Mouse (Mus musculus) kidney, embryonic 14.5 days (tissue): ENCODE measurements at regions not wholly inside any gene's neighbourhood (a gene's known extent, or its start where the extent isn't known, plus 50 kb on each side); places are given as distances from the start of the nearest gene placed in this dataset.

Experiments
- ATAC-seq: fragments of 200-750 bp; cut with Nextera tagmentation; 2 replicates; pipeline ENCODE4 v1.8.0; 2017; ENCODE audit warnings: moderate number of reproducible peaks, mild to moderate bottlenecking, moderate TSS enrichment, moderate library complexity; ENCODE audit not compliant: low FRiP score, low TSS enrichment
- H3K27ac ChIP-seq: fragments of 300-500 bp; sonication (generic); 2 replicates; pipeline ENCODE4 v1.5.1; 2014; ENCODE audit warnings: low read depth, mild to moderate bottlenecking, low read length, moderate library complexity, mixed read lengths
- H3K27me3 ChIP-seq: fragments of 300-500 bp; sonication (generic); 2 replicates; pipeline ENCODE4 v1.6.1; 2014; ENCODE audit warnings: mild to moderate bottlenecking, low read length; ENCODE audit not compliant: control insufficient read depth, insufficient read depth
- H3K36me3 ChIP-seq: fragments of 300-500 bp; sonication (generic); 2 replicates; pipeline ENCODE4 v1.6.1; 2014; ENCODE audit warnings: low read length, mixed read lengths; ENCODE audit not compliant: control insufficient read depth, insufficient read depth
- H3K4me1 ChIP-seq: fragments of 300-500 bp; sonication (generic); 2 replicates; pipeline ENCODE4 v1.6.1; 2014; ENCODE audit warnings: low read length, mixed read lengths; ENCODE audit not compliant: control insufficient read depth, insufficient read depth
- H3K4me2 ChIP-seq: fragments of 300-500 bp; sonication (generic); replicated peaks from 2 replicates; pipeline ENCODE4 v1.6.1; 2014; ENCODE audit warnings: low read depth, mild to moderate bottlenecking, low read length
- H3K4me3 ChIP-seq: fragments of 300-500 bp; sonication (generic); 2 replicates; pipeline ENCODE4 v1.5.1; 2014; ENCODE audit warnings: mild to moderate bottlenecking, low read length
- H3K9ac ChIP-seq: fragments of 300-500 bp; sonication (generic); 2 replicates; pipeline ENCODE4 v1.6.1; 2014; ENCODE audit warnings: low read depth, mild to moderate bottlenecking, low read length, moderate library complexity
- H3K9me3 ChIP-seq: fragments of 300-500 bp; sonication (generic); 2 replicates; pipeline ENCODE4 v1.6.1; 2016; ENCODE audit warnings: low read length; ENCODE audit not compliant: control insufficient read depth
- WGBS: fragments of 180-500 bp; shearing (Covaris S2); extraction: QIAGEN DNeasy Blood & Tissue Kit; methylation state at CpG from one replicate; pipeline ENCODE4 v1.1.7; 2014; 5-methylcytosine and 5-hydroxymethylcytosine counted together

DNA sequence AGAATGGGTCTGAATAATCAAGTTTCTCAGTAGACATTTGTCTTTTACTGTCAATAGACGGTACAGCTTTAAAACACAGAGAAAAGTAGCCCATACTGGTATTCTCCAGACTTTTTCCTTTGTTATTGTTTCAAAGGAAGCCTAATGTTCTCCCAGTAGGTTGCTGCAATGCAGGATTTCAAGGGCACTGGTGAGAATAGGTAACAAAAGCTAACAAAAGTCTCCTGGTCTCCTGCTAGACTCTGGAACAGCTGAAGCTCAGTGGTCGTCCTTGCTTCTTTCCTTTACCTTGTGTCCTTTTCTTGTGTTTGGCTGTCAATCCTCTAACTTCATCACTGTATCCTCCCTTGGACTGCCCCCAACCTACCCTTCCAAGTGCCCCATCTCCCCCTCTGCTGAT is 350.9 kb downstream of the Wdr72 start:
- no peaks in the 10 kb centered on the region for H3K27me3 ChIP-seq
- no peak overlapping the region for H3K9ac ChIP-seq
- 65% methylated on average over 2 of the region's 2 CpGs for WGBS
- no peaks in the 10 kb centered on the region for H3K36me3 ChIP-seq
- ATAC-seq: no peak
- no peak overlapping the region for H3K4me3 ChIP-seq
- H3K4me1 ChIP-seq: no peaks in the 10 kb centered on the region
- no peak overlapping the region for H3K4me2 ChIP-seq
- H3K9me3 ChIP-seq: no peaks in the 10 kb centered on the region
- no peak overlapping the region for H3K27ac ChIP-seq

DNA sequence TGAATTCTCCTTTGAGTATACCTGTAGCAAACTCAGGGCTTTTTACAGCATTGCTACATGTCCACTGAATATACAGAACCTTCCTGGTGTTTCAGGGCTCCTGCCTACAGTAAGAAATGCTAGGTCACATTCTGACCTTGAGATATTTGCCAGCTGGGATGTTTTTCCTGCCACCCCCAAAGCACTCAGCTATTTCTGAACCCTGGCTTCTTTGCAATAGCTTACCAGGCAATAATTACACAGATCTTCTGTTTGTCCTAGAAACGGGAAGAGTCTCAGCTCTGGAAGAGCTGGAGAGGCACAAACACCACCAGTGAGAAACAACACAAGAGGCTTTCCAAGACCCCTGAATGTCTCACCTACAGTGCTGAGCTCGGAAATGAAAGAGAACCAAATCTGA is 366.7 kb downstream of the Wdr72 start:
- Histone ChIP-seq H3K9ac (no peak overlapping the region), H3K36me3 (no peaks in the 10 kb centered on the region), H3K4me2 (no peak overlapping the region), H3K4me3 (no peak overlapping the region), H3K27me3 (no peaks in the 10 kb centered on the region), H3K4me1 (no peaks in the 10 kb centered on the region), H3K9me3 (no peaks in the 10 kb centered on the region), H3K27ac (no peak overlapping the region)
- ATAC-seq: no peak
- 16% methylated on average over 2 of the region's 2 CpGs for WGBS

DNA sequence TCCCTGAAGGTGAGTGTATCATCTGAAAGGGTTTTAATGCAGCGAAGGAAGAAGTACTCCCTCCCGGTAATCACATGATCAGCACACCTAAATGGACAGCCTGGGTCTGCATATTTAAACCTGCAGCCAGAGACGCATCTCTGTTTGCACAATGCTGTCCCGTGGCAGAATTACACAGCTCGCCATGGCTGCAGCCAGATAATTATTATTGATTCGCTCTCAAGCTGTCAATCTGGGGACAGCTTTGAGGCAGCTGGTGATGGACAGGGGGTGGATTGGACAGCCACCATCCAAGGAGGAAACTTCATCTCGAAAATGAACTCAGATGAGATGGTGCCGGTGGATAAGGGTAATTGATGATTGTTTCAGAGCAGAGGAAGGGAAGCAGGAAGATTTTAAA is 369.1 kb downstream of the Wdr72 start:
- Histone ChIP-seq H3K4me3 (no peak overlapping the region), H3K4me1 (no peaks in the 10 kb centered on the region), H3K9ac (no peak overlapping the region), H3K27ac (no peak overlapping the region), H3K9me3 (no peaks in the 10 kb centered on the region), H3K27me3 (no peaks in the 10 kb centered on the region), H3K4me2 (no peak overlapping the region), H3K36me3 (no peaks in the 10 kb centered on the region)
- WGBS: 50% methylated on average over 8 of the region's 8 CpGs
- no peak for ATAC-seq

DNA sequence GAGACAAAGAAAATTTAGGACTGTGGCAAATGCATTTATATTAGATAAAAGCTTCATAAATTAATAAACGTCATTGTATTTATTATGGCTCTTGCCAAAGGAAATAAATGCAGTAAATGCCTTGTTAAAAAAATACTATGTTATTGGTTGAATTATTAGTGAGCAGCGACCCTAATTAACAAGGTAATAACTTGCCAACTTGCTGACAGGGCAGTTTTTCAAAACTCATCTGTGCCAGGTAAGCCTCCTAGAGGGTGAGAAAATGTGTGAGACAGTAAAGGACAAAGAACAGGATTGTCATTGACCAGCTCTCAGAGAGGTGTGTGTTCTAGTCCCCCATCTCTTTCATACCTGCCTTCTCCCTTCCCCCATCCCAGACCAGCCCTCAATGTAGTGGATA is 347.8 kb upstream of the Onecut1 start:
- H3K4me3 ChIP-seq: no peak overlapping the region
- no peaks in the 10 kb centered on the region for H3K27me3 ChIP-seq
- H3K9ac ChIP-seq: no peak overlapping the region
- H3K27ac ChIP-seq: no peak overlapping the region
- no peaks in the 10 kb centered on the region for H3K4me1 ChIP-seq
- WGBS: 61% methylated on average over 2 of the region's 2 CpGs
- H3K4me2 ChIP-seq: no peak overlapping the region
- no peaks in the 10 kb centered on the region for H3K9me3 ChIP-seq
- no peaks in the 10 kb centered on the region for H3K36me3 ChIP-seq
- no peak for ATAC-seq

DNA sequence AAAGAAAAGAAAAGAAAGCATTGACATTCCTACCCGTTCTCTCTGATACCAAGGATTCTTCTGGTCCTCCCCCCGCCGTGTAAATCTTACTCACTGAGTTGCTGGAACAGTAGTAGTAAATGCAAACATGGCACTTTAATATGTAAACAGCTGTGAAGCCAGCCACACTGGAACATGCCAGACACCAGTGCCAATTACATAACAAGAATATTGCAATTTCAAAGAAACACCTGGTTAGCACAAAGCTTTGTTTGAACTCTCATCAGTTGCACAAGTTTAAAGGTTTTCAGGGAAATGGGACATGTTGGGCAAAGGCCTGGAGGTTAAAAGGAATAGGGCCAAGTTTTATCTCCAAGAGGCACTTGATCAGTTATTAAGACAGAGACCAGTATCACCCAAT is 333.2 kb upstream of the Onecut1 start:
- no peaks in the 10 kb centered on the region for H3K4me1 ChIP-seq
- ATAC-seq: no peak
- 87% methylated on average over 3 of the region's 3 CpGs for whole genome bisulfite sequencing
- H3K27me3 ChIP-seq: no peaks in the 10 kb centered on the region
- no peak overlapping the region for H3K4me3 ChIP-seq
- H3K9ac ChIP-seq: no peak overlapping the region
- H3K27ac ChIP-seq: no peak overlapping the region
- no peaks in the 10 kb centered on the region for H3K36me3 ChIP-seq
- no peak overlapping the region for H3K4me2 ChIP-seq
- no peaks in the 10 kb centered on the region for H3K9me3 ChIP-seq

DNA sequence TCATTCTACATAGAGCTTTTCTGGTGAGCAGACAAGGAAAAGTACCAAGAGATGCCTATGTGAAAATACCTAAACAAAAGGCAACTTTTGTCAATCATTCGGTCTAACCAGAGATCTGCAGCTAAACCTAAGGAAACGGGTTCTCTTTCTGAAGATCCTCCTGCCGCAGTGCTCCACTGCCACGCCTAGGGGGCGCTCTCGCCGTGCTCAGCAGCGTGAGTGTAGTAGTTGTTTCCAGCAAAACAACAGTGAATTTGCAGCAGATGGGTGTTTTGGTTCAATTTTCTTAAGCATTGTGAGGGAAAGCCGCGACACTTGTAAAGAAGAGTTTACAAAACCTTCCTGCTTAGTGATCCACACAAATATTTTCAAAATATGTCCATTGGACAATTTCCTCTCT is 331.4 kb upstream of the Onecut1 start:
- Histone ChIP-seq H3K4me3 (no peak overlapping the region), H3K4me2 (no peak overlapping the region), H3K4me1 (no peaks in the 10 kb centered on the region), H3K9me3 (no peaks in the 10 kb centered on the region), H3K27me3 (no peaks in the 10 kb centered on the region), H3K9ac (no peak overlapping the region), H3K27ac (no peak overlapping the region), H3K36me3 (no peaks in the 10 kb centered on the region)
- whole genome bisulfite sequencing: 14% methylated on average over 10 of the region's 10 CpGs
- ATAC-seq: no peak

DNA sequence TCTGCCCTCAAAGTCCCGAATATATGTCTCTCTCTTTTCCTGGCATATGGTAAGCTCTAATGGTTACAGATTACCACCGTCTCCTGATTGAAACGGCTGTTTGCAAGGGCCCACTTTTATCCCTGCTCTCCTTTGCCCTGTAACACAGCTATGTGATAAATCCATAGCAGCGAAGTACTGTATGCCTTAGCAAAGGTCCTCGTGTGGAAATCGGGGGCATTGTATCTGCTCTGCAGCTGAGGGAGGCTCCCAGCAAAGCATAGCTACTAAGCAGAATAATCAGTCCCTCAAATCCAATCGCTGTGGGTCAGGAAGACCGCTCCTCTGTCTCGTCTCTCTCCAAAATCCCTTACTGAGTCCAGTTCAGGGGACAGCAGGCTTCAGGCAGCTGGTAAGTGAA is 331.0 kb upstream of the Onecut1 start:
- no peaks in the 10 kb centered on the region for H3K27me3 ChIP-seq
- no peak overlapping the region for H3K4me2 ChIP-seq
- no peak overlapping the region for H3K4me3 ChIP-seq
- no peak overlapping the region for H3K27ac ChIP-seq
- 57% methylated on average over 9 of the region's 9 CpGs for WGBS
- no peaks in the 10 kb centered on the region for H3K9me3 ChIP-seq
- no peaks in the 10 kb centered on the region for H3K36me3 ChIP-seq
- H3K9ac ChIP-seq: no peak overlapping the region
- ATAC-seq: no peak
- H3K4me1 ChIP-seq: no peaks in the 10 kb centered on the region

DNA sequence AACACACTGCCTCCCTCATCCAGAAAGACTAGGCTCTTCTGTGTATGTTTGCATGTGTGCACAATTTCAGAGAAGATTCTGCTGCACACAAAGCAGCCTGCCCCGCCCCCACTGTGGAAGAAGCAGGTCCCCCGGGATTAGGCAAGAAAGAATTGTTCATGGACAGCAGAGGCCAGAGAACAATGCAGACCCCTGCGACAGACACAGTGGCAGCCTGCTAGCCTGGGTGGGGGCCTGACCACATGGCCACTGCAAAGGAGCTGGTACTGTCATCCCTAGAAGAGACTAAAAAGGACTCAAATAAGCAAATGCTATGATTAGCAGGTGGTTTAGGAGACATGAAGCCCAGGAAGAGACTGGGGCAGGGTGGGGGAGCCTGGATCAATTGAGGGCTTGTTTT is 329.7 kb upstream of the Onecut1 start:
- H3K4me2 ChIP-seq: no peak overlapping the region
- H3K27ac ChIP-seq: no peak overlapping the region
- no peak overlapping the region for H3K9ac ChIP-seq
- H3K9me3 ChIP-seq: no peaks in the 10 kb centered on the region
- no peaks in the 10 kb centered on the region for H3K36me3 ChIP-seq
- no peak for ATAC-seq
- H3K4me3 ChIP-seq: no peak overlapping the region
- 67% methylated on average over 3 of the region's 3 CpGs for WGBS
- H3K27me3 ChIP-seq: no peaks in the 10 kb centered on the region
- no peaks in the 10 kb centered on the region for H3K4me1 ChIP-seq

DNA sequence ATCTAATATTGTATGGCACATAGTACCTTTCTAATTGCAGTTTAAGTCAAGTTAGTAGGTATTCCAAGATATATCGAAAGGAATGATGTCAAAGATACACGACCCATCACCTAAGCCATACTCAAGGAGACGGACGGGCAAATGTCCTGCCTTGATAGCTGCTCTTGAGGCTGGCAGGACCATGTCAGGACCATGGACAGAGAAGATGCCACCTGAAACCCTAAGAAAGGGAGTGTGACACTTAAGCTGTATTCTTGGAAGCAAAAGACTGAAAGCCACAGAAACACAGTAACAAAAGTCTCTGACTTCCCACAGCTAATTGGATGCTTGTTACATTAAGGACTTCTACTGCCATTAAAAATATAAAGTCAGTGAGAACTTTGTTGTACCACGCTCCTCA is 326.7 kb upstream of the Onecut1 start:
- H3K9me3 ChIP-seq: no peaks in the 10 kb centered on the region
- no peaks in the 10 kb centered on the region for H3K27me3 ChIP-seq
- no peak overlapping the region for H3K4me2 ChIP-seq
- H3K27ac ChIP-seq: no peak overlapping the region
- H3K4me3 ChIP-seq: no peak overlapping the region
- WGBS: 67% methylated on average over 5 of the region's 5 CpGs
- ATAC-seq: no peak
- H3K9ac ChIP-seq: no peak overlapping the region
- no peaks in the 10 kb centered on the region for H3K4me1 ChIP-seq
- no peaks in the 10 kb centered on the region for H3K36me3 ChIP-seq

DNA sequence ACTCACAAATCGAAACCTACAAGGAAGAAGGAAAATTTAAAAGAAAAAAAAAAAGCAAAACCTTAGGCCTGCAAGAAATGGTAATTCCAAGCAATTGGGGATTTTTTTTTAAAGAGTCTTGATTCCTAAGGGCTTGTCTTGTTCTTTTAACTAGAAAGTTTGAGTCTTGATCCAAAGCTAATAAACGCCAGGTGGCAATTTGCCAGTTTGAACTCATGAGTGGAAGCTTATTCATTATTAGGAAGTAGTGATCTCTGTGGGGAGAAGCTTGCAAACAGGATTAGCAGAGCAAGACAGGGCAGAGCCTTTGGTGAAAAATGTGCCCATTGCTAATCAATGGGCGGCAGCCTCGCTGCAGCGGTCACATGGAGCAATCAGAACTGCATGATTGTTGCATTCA is 305.6 kb upstream of the Onecut1 start:
- H3K36me3 ChIP-seq: no peaks in the 10 kb centered on the region
- H3K9me3 ChIP-seq: no peaks in the 10 kb centered on the region
- no peak for ATAC-seq
- H3K27ac ChIP-seq: no peak overlapping the region
- no peaks in the 10 kb centered on the region for H3K4me1 ChIP-seq
- H3K27me3 ChIP-seq: no peaks in the 10 kb centered on the region
- no peak overlapping the region for H3K9ac ChIP-seq
- no peak overlapping the region for H3K4me3 ChIP-seq
- no peak overlapping the region for H3K4me2 ChIP-seq
- WGBS: 90% methylated on average over 5 of the region's 5 CpGs
